Mouse (Mus musculus) heart, postnatal 0 days (tissue): ENCODE measurements around the gene Alk. TPM values are rescaled to one million over a fixed set of nuclear protein-coding genes. Genes with fewer than 3 reads are reported as not detected.

ENCODE experiments used
- ATAC-seq: fragments of 200-750 bp; cut with Nextera tagmentation; 2 replicates; pipeline ENCODE4 v1.8.0; 2017; ENCODE audit warnings: low read depth, moderate number of reproducible peaks, moderate library complexity; ENCODE audit not compliant: insufficient read depth
- DNase-seq: peaks from one replicate; pipeline ENCODE4 v3.0.0-alpha.2; 2016; ENCODE audit warnings: low spot score
- H3K27ac ChIP-seq: fragments of 300-500 bp; sonication (generic); 2 replicates; pipeline ENCODE4 v1.5.1; 2014; ENCODE audit warnings: low read depth, mild to moderate bottlenecking
- H3K27me3 ChIP-seq: fragments of 300-500 bp; sonication (generic); 2 replicates; pipeline ENCODE4 v1.6.1; 2014; ENCODE audit warnings: low read length, mixed read lengths; ENCODE audit not compliant: control insufficient read depth, insufficient read depth
- H3K36me3 ChIP-seq: fragments of 300-500 bp; sonication (generic); replicated peaks from 2 replicates; pipeline ENCODE4 v1.6.1; 2014; ENCODE audit warnings: low read length, mixed read lengths; ENCODE audit not compliant: control insufficient read depth, insufficient read depth
- H3K4me1 ChIP-seq: fragments of 300-500 bp; sonication (generic); 2 replicates; pipeline ENCODE4 v1.6.1; 2014; ENCODE audit warnings: antibody characterized with exemption; ENCODE audit not compliant: control insufficient read depth, insufficient read depth
- H3K4me2 ChIP-seq: fragments of 300-500 bp; sonication (generic); 2 replicates; pipeline ENCODE4 v1.6.1; 2014; ENCODE audit warnings: low read depth, mild to moderate bottlenecking, low read length, moderate library complexity
- H3K4me3 ChIP-seq: fragments of 300-500 bp; sonication (generic); 2 replicates; pipeline ENCODE4 v1.5.1; 2014; ENCODE audit warnings: low read depth, low read length
- H3K9ac ChIP-seq: fragments of 300-500 bp; sonication (generic); replicated peaks from 2 replicates; pipeline ENCODE4 v1.6.1; 2014; ENCODE audit warnings: low read depth, low read length, mixed read lengths
- H3K9me3 ChIP-seq: fragments of 300-500 bp; sonication (generic); replicated peaks from 2 replicates; pipeline ENCODE4 v1.6.1; 2016; ENCODE audit warnings: low read length; ENCODE audit not compliant: control insufficient read depth
- CTCF ChIP-seq: IDR thresholded peaks from 2 replicates; pipeline ENCODE4 v1.5.1; 2016; ENCODE audit warnings: antibody characterized with exemption, control low read depth, low read depth
- EP300 ChIP-seq: IDR thresholded peaks from 2 replicates; pipeline ENCODE4 v1.6.1; 2016; ENCODE audit warnings: antibody characterized with exemption, low read depth
- WGBS: fragments of 180-500 bp; shearing (Covaris S2); extraction: QIAGEN DNeasy Blood & Tissue Kit; methylation state at CpG from one replicate; pipeline ENCODE4 v1.1.7; 2014; 5-methylcytosine and 5-hydroxymethylcytosine counted together
- polyA plus RNA-seq: library from polyadenylated mRNA; unstranded; fragments of >200 nt; fragmentation: Nextera tagmentation; extraction: Ambion mirVana; gene quantifications from 2 replicates; pipeline ENCODE4 v1.2.1, GENCODE M21; 2015
- total RNA-seq: library from RNA; depleted of rRNA; stranded (reverse); fragments of >200 nt; gene quantifications from 2 replicates; pipeline ENCODE4 v1.2.3, GENCODE M21; 2014; ENCODE audit warnings: low replicate concordance

Alk gene
- total and polyA plus RNA-seq, 2 experiments from 2014 or later = 0.04 TPM; not detected in 1

DNA sequence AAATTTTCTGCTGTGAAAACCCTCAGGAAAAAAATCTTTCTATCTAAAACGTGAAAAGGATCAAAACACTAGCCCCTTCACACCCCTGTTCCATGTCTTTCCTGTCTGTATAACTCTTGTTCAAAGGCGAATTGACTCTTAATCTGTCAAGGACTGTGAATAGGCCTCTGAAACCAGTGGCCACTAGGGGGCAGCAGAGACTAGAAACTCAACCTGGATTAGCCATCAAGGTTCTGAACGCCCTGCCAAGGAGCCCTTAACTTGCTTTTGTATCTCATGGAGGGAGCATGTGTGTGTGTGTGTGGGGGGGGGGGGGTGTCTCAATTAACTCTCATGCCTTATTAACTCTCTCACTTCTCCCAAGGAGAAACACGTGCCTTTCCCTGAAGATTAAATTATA is 1.8 kb upstream of the Alk start:
- Histone ChIP-seq H3K4me2 (no peak overlapping the region), H3K27me3 (peaks cover 41% of the 10 kb centered on the region), H3K36me3 (no peaks in the 10 kb centered on the region), H3K27ac (no peak overlapping the region), H3K4me1 (peaks cover 7% of the 10 kb centered on the region; the same call in 1 of the 2 replicates), H3K9me3 (no peaks in the 10 kb centered on the region), H3K4me3 (no peak overlapping the region), H3K9ac (no peak overlapping the region)
- ATAC-seq (no peak), DNase-seq (peak; percentile 57)
- WGBS = 4% methylated on average over 4 of the region's 4 CpGs
- TF ChIP-seq EP300 = no peak
- TF ChIP-seq CTCF = peak; percentile 82

DNA sequence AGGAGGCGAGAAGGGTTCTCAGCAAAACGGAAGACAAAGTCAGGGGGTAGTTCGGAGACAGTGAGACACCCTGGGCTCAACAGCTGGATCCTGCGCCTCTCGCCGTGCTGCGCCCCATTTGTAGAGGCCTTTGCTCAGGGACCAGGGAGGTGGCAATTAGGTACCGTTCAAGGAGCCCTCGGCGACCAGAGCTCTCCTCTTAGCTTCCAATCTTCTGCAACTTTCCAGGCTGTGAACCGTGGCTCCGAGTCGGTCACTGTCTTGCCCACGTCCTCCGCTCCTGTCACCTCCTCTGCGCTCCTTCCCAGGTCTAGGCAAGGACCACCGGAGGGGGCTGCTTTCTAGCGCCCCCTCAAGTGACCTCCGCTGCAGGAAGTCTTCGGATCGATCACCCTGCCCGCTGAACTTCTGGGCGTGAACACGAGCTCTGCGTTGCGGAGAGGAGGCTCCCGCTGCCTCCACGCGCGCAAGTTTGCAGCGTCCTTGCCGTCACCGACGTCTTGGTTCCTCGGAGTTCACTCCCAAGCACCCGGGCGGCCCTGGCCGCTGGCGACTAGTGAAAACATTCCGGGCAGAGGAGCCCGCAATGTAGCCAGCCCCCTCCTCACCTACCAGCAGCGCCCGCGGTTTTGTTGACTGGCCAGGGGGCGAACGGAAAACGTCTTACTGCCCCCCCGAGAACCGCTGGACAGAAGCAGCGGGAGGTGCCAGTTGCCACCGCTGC is 379 bp downstream of the Alk start:
- no peak for ATAC-seq

DNA sequence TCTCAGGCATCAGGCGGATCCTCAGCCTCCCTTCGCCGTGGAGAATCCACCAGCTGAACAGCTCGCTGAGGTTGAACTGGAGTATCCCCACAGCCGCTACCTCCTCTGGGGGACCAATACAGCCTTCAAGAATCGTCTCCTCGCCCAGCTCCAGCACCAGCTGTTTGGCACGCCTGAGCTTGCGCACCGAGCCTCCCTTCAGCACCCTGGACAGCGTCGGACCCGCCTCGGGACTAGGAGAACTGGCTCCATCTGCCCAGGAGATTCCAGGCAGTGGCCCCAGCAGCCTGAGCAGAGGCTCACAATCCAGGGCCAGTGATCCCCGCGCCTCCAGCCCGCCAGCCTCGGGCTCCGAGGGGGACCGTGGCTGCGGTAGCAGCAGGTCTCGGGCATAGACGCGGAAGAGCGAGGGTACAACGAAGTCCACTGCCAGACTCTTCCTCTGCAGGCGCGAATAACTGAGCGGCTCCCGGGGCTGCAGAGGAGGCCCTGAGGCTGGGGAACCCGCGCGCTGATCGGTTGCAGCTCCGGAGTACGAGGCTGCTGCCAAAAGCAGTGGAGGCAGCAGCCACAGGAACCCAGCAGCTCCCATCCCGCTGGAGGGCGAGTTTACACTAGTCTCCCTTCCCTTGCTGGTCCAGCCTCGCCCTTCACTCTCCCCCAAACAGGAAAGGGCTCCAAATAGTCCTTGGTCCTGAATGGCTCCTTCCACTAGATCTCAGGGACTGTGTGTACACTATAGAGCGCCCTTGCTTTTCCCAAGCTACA is 1.1 kb downstream of the Alk start:
- DNase-seq (peak; percentile 65), ATAC-seq (peak; percentile 82)
- no peaks in the 10 kb centered on the region for H3K9me3 ChIP-seq
- peaks cover 41% of the 10 kb centered on the region for H3K27me3 ChIP-seq
- no peak overlapping the region for H3K4me2 ChIP-seq
- no peak overlapping the region for H3K9ac ChIP-seq
- no peak overlapping the region for H3K27ac ChIP-seq
- H3K4me3 ChIP-seq = no peak overlapping the region
- WGBS = 2% methylated on average over 39 of the region's 40 CpGs
- TF ChIP-seq CTCF (no peak), EP300 (no peak)
- H3K4me1 ChIP-seq = peaks cover 7% of the 10 kb centered on the region; the same call in 1 of the 2 replicates
- no peaks in the 10 kb centered on the region for H3K36me3 ChIP-seq

More for the DNA sequence above, 379 bp downstream of the Alk start:
- no peak for TF ChIP-seq CTCF
- TF ChIP-seq EP300 = no peak
- Histone ChIP-seq H3K36me3 (no peaks in the 10 kb centered on the region), H3K27me3 (peaks cover 41% of the 10 kb centered on the region), H3K9ac (no peak overlapping the region), H3K27ac (no peak overlapping the region), H3K4me2 (peak overlapping the region; percentile 58), H3K4me3 (peak overlapping the region; percentile 36), H3K9me3 (no peaks in the 10 kb centered on the region), H3K4me1 (peaks cover 7% of the 10 kb centered on the region; the same call in 1 of the 2 replicates)
- 2% methylated on average over 49 of the region's 51 CpGs for WGBS
- no peak for DNase-seq

DNA sequence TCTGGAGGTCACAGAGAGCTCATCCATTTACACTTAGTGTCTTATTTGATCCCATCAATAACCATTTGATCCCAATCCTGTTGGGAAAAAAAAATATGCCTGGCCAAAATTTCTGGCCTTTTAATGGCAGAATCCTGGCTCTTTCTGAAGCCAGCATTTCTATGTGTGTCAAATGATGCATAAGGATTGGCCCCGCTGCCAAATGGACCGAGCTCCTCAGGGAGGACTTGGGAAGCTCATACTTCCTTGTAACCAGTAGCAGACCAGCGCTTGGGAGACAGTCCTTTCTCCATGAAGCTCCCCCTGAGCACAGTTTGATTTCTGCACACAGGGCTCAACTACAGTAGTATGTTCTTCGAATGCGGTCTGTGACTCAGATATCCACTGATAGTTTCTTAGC is 3.6 kb downstream of the Alk start:
- no peak for ATAC-seq
- no peaks in the 10 kb centered on the region for H3K36me3 ChIP-seq
- H3K4me1 ChIP-seq = peaks cover 7% of the 10 kb centered on the region; the same call in 1 of the 2 replicates
- H3K4me2 ChIP-seq = no peak overlapping the region
- H3K27me3 ChIP-seq = peaks cover 37% of the 10 kb centered on the region
- TF ChIP-seq CTCF (no peak), EP300 (no peak)
- no peaks in the 10 kb centered on the region for H3K9me3 ChIP-seq
- no peak for DNase-seq
- 84% methylated on average over 5 of the region's 5 CpGs for WGBS
- H3K27ac ChIP-seq = no peak overlapping the region
- H3K4me3 ChIP-seq = no peak overlapping the region
- H3K9ac ChIP-seq = no peak overlapping the region

DNA sequence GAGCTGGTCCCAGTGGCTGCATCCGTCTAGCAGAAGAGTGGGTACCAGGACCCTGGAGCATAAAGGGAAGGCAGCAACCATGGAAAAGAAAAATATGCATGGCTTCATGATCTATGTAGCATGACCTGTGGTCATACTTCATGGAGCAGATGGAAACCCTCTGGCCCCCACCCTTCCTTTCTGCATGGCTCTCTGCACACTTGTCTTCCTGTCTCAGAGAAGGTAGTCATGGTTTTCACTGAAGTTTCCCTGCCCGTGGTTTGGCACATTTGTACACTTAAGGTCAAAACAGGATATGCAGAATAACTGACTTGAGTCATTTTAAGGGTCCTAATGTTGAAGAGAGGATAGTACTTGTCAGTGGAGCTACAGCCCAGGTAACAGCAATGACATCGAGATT is 16.8 kb downstream of the Alk start:
- WGBS = 70% methylated on average over 3 of the region's 3 CpGs
- no peak for ATAC-seq
- Histone ChIP-seq H3K36me3 (no peaks in the 10 kb centered on the region), H3K27ac (no peak overlapping the region), H3K9me3 (no peaks in the 10 kb centered on the region), H3K4me1 (no peaks in the 10 kb centered on the region), H3K27me3 (no peaks in the 10 kb centered on the region), H3K9ac (no peak overlapping the region), H3K4me2 (no peak overlapping the region), H3K4me3 (no peak overlapping the region)
- TF ChIP-seq CTCF (no peak), EP300 (no peak)
- no peak for DNase-seq

DNA sequence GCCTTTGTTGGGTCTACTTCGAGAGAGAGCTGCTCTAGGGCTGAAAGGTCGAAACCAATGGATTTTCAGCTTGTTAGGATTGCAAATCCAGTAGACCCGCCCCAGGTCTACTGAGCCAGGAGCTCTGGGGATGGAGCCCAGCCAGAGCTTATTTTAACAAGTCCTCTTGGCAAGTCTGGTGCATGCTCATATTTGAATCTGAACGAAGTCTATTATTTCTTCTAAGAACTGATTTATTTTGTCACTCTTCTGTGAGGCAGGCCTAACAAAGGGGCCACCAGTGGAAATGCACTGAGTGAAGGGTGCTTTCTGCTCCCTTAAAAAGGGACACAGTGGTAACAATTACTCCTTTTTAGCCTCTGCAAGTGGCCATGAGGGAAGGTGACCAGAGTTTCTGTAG is 24.3 kb downstream of the Alk start:
- Histone ChIP-seq H3K9ac (no peak overlapping the region), H3K27me3 (no peaks in the 10 kb centered on the region), H3K4me2 (no peak overlapping the region), H3K27ac (no peak overlapping the region), H3K4me1 (no peaks in the 10 kb centered on the region), H3K9me3 (no peaks in the 10 kb centered on the region), H3K4me3 (no peak overlapping the region), H3K36me3 (no peaks in the 10 kb centered on the region)
- DNase-seq = no peak
- TF ChIP-seq EP300 (no peak), CTCF (no peak)
- no peak for ATAC-seq
- 56% methylated on average over 4 of the region's 4 CpGs for WGBS
